Mouse (Mus musculus) bone marrow macrophage, adult 2 months (primary cell): Measurements from ENCODE around the gene Abhd13.

Experiments used
- CTCF ChIP-seq: IDR thresholded peaks from 2 replicates; pipeline ENCODE4 v1.5.1; 2012; ENCODE audit warnings: low read depth, mild to moderate bottlenecking, low read length, moderate library complexity
- POLR2A ChIP-seq: IDR thresholded peaks from 2 replicates; pipeline ENCODE4 v1.6.1; 2012; ENCODE audit warnings: mild to moderate bottlenecking, low read depth, low read length, borderline replicate concordance

DNA sequence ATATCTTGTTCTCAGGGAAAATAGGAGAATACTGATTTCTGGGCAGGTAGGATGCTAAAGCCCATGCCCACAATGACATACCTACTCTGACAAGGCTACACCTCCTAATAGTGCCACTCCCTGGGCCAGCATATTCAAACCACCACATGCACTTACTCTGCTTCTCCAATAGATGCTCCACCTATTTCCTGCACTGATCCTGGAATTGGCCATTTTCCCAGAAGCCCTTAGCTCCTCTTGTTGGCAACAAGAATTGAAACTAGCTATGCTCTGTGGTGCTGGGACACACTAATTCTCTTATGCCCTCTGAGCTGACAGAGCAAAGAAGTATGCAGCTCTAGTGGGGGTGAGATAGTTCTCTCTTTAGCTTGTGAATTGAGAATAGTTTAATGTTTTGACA lies 44.8 kb upstream of the Abhd13 start:
- TF ChIP-seq POLR2A (no peak), CTCF (no peak)
